Mouse (Mus musculus) heart, adult 2 months (tissue): ENCODE results near the gene Tmem104.

Experiments
- CTCF ChIP-seq: fragments of 200-600 bp; IDR thresholded peaks from 2 replicates; pipeline ENCODE4 v1.8.1; 2022; ENCODE audit warnings: antibody characterized with exemption, mild to moderate bottlenecking, moderate library complexity
- POLR2A ChIP-seq: fragments of 200-500 bp; IDR thresholded peaks from 2 replicates; pipeline ENCODE4 v1.6.1; 2011; ENCODE audit warnings: mild to moderate bottlenecking, low read depth, low read length, control low read depth; ENCODE audit not compliant: insufficient read depth

DNA sequence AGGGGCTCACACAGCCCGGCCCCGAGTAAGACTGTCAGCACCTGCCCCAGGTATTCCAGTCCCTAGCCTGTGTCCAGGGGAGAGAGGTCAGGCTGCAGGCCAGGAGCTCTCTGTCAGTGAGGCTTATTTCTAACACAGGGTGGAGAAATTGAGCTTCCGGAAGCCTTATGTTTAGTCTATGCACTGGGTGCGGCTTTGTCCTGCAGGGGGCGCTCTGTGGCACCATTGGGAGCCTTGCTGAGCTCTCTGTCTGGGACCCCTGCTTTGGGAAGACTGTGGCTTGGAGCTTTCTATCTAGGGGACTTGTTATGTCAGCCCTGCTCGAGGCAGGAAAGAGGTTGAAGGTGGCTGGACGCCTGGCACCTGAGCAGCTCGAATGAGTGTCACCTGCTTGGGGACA is 37.6 kb downstream of the Tmem104 start:
- TF ChIP-seq POLR2A, result no peak
- peak; percentile 69 for TF ChIP-seq CTCF
